Mouse (Mus musculus) erythroblast, embryonic 14.5 days (primary cell): Measurements from ENCODE around the gene Azin2. TPM values are rescaled to one million over a fixed set of nuclear protein-coding genes. Genes with fewer than 3 reads are reported as not detected.
A peak's percentile ranks its signal among the peaks of the same experiment; 100 is the strongest.

Source experiments
- H3K27me3 ChIP-seq: 2 replicates; pipeline ENCODE4 v1.6.1; 2012; ENCODE audit warnings: inconsistent platforms; ENCODE audit not compliant: control insufficient read depth
- H3K36me3 ChIP-seq: 2 replicates; pipeline ENCODE4 v1.6.1; 2012; ENCODE audit warnings: mild to moderate bottlenecking, inconsistent platforms; ENCODE audit not compliant: control insufficient read depth
- H3K4me1 ChIP-seq: 2 replicates; pipeline ENCODE4 v1.6.1; 2012; ENCODE audit warnings: inconsistent platforms; ENCODE audit not compliant: control insufficient read depth
- H3K4me3 ChIP-seq: replicated peaks from 2 replicates; pipeline ENCODE3; 2012; ENCODE audit warnings: moderate library complexity, mild to moderate bottlenecking, inconsistent platforms
- H3K9me3 ChIP-seq: 2 replicates; pipeline ENCODE4 v1.6.1; 2012; ENCODE audit warnings: low read length, inconsistent platforms, mixed read lengths; ENCODE audit not compliant: control insufficient read depth
- GATA1 ChIP-seq: IDR thresholded peaks from 2 replicates; pipeline ENCODE4 v1.6.1; 2012; ENCODE audit warnings: low read length, inconsistent platforms, mixed read lengths
- TAL1 ChIP-seq: IDR thresholded peaks from 3 replicates; pipeline ENCODE4 v1.6.1; 2012; ENCODE audit warnings: low read length, inconsistent platforms, mixed read lengths
- polyA plus RNA-seq: library from polyadenylated mRNA; stranded (reverse); fragments of >175 nt; gene quantifications from 2 replicates; pipeline ENCODE4 v1.2.3, GENCODE M21; 2012

The Azin2 gene
- polyA plus RNA-seq, 1 experiment = not detected

- Histone ChIP-seq H3K9me3 (peaks cover 2% of the 10 kb centered on the region; the same call in 1 of the 2 replicates), H3K4me1 (peaks cover 11% of the 10 kb centered on the region), H3K27me3 (peaks cover 32% of the 10 kb centered on the region), H3K36me3 (no peaks in the 10 kb centered on the region), H3K4me3 (no peak overlapping the region)
- TF ChIP-seq GATA1 (no peak), TAL1 (no peak)
These were observed 73.7 kb downstream of the Azin2 start for GRCm38 (mm10) chr4:128888436-128888990.

- H3K9me3 ChIP-seq = peaks cover 2% of the 10 kb centered on the region; the same call in 1 of the 2 replicates
- H3K27me3 ChIP-seq = peaks cover 40% of the 10 kb centered on the region
- H3K4me3 ChIP-seq = no peak overlapping the region
- TF ChIP-seq GATA1 (no peak), TAL1 (no peak)
- no peaks in the 10 kb centered on the region for H3K36me3 ChIP-seq
- H3K4me1 ChIP-seq = peaks cover 14% of the 10 kb centered on the region
These were observed 74.6 kb downstream of the Azin2 start for GRCm38 (mm10) chr4:128887641-128888091.

GRCm38 (mm10) chr4:128887026-128887425 is 75.2 kb downstream of the Azin2 start:
- TF ChIP-seq GATA1 = no peak
- TF ChIP-seq TAL1 = no peak
- Histone ChIP-seq H3K36me3 (no peaks in the 10 kb centered on the region), H3K9me3 (peaks cover 2% of the 10 kb centered on the region; the same call in 1 of the 2 replicates), H3K27me3 (peaks cover 46% of the 10 kb centered on the region), H3K4me3 (no peak overlapping the region), H3K4me1 (peaks cover 14% of the 10 kb centered on the region)

- peaks cover 2% of the 10 kb centered on the region; the same call in 1 of the 2 replicates for H3K9me3 ChIP-seq
- peaks cover 14% of the 10 kb centered on the region for H3K4me1 ChIP-seq
- H3K27me3 ChIP-seq = peaks cover 51% of the 10 kb centered on the region
- no peak for TF ChIP-seq TAL1
- H3K4me3 ChIP-seq = no peak overlapping the region
- no peaks in the 10 kb centered on the region for H3K36me3 ChIP-seq
These were observed 75.7 kb downstream of the Azin2 start for GRCm38 (mm10) chr4:128886571-128886970.

GRCm38 (mm10) chr4:128885540-128885939 is 76.7 kb downstream of the Azin2 start:
- H3K4me1 ChIP-seq = peaks cover 14% of the 10 kb centered on the region
- peaks cover 2% of the 10 kb centered on the region; the same call in 1 of the 2 replicates for H3K9me3 ChIP-seq
- no peak overlapping the region for H3K4me3 ChIP-seq
- H3K36me3 ChIP-seq = no peaks in the 10 kb centered on the region
- TF ChIP-seq TAL1 (no peak), GATA1 (no peak)
- peaks cover 60% of the 10 kb centered on the region for H3K27me3 ChIP-seq

GRCm38 (mm10) chr4:128884711-128885095 is 77.5 kb downstream of the Azin2 start:
- Histone ChIP-seq H3K9me3 (peaks cover 2% of the 10 kb centered on the region; the same call in 1 of the 2 replicates), H3K27me3 (peaks cover 67% of the 10 kb centered on the region), H3K4me1 (peaks cover 14% of the 10 kb centered on the region), H3K4me3 (no peak overlapping the region), H3K36me3 (no peaks in the 10 kb centered on the region)
- TF ChIP-seq GATA1 (no peak), TAL1 (no peak)

GRCm38 (mm10) chr4:128883801-128884710 is 78.2 kb downstream of the Azin2 start:
- peaks cover 73% of the 10 kb centered on the region for H3K27me3 ChIP-seq
- H3K9me3 ChIP-seq = peaks cover 2% of the 10 kb centered on the region; the same call in 1 of the 2 replicates
- TF ChIP-seq TAL1 (no peak), GATA1 (no peak)
- no peaks in the 10 kb centered on the region for H3K36me3 ChIP-seq
- H3K4me1 ChIP-seq = peaks cover 14% of the 10 kb centered on the region
- H3K4me3 ChIP-seq = peak overlapping the region; percentile 55

- Histone ChIP-seq H3K4me1 (peaks cover 14% of the 10 kb centered on the region), H3K4me3 (peak within 1 kb of the TSS; percentile 55), H3K27me3 (peaks cover 80% of the 10 kb centered on the region), H3K9me3 (peaks cover 2% of the 10 kb centered on the region; the same call in 1 of the 2 replicates), H3K36me3 (no peaks in the 10 kb centered on the region)
- TF ChIP-seq TAL1 = no peak
- no peak for TF ChIP-seq GATA1
These were observed 78.9 kb downstream of the Azin2 start, which contains the start of gene Trim62 for GRCm38 (mm10) chr4:128883379-128883781. TSS of gene Trim62 (plus strand) at chr4:128883580.

Other genes starting within 250 kb of the Azin2 start
- not detected in 2 replicates for gene A3galt2, start 207.1 kb downstream of the Azin2 start, polyA plus RNA-seq
- gene Zfp362, start 156.4 kb downstream of the Azin2 start, polyA plus RNA-seq = 6.5 and 6.7 TPM in 2 replicates
- not detected in 2 replicates for gene Trim62, start 78.9 kb downstream of the Azin2 start, polyA plus RNA-seq
- gene Ak2, start 29.5 kb upstream of the Azin2 start, polyA plus RNA-seq = 6.5 and 8.1 TPM in 2 replicates
- gene Rnf19b, start 95.8 kb upstream of the Azin2 start, polyA plus RNA-seq = 14.0 and 19.6 TPM in 2 replicates
- gene Tmem54, start 143.1 kb upstream of the Azin2 start, polyA plus RNA-seq = not detected in 2 replicates
- not detected in 2 replicates for gene Hpca, start 159.6 kb upstream of the Azin2 start, polyA plus RNA-seq
- gene Fndc5, start 174.6 kb upstream of the Azin2 start, polyA plus RNA-seq = 0.06 and 0.08 TPM in 2 replicates
- gene S100pbp, start 227.3 kb upstream of the Azin2 start, polyA plus RNA-seq = 0.07 and 0.19 TPM in 2 replicates
- 2.7 and 3.1 TPM in 2 replicates for gene Yars, start 227.3 kb upstream of the Azin2 start, polyA plus RNA-seq